Mouse (Mus musculus) liver, postnatal 0 days (tissue): ENCODE measurements around the gene Frmpd3. TPM values are rescaled to one million over a fixed set of nuclear protein-coding genes. Genes with fewer than 3 reads are reported as not detected.

Experiments used
- ATAC-seq: fragments of 200-750 bp; cut with Nextera tagmentation; 2 replicates; pipeline ENCODE4 v1.8.0; 2017; ENCODE audit warnings: mild to moderate bottlenecking, moderate library complexity
- DNase-seq: peaks from one replicate; pipeline ENCODE4 v3.0.0-alpha.2; 2016
- H3K27ac ChIP-seq: fragments of 300-500 bp; sonication (generic); 2 replicates; pipeline ENCODE4 v1.5.1; 2014; ENCODE audit warnings: antibody characterized with exemption, moderate library complexity, mild to moderate bottlenecking, low read depth
- H3K27me3 ChIP-seq: fragments of 300-500 bp; sonication (generic); 2 replicates; pipeline ENCODE4 v1.6.1; 2014; ENCODE audit warnings: low read length, control low read depth, mixed read lengths; ENCODE audit not compliant: insufficient read depth
- H3K36me3 ChIP-seq: fragments of 300-500 bp; sonication (generic); replicated peaks from 2 replicates; pipeline ENCODE4 v1.6.1; 2014; ENCODE audit warnings: mild to moderate bottlenecking, control low read depth, low read length, moderate library complexity, mixed read lengths; ENCODE audit not compliant: insufficient read depth
- H3K4me1 ChIP-seq: fragments of 300-500 bp; sonication (generic); 2 replicates; pipeline ENCODE4 v1.6.1; 2014; ENCODE audit warnings: antibody characterized with exemption, mild to moderate bottlenecking, control low read depth; ENCODE audit not compliant: insufficient read depth
- H3K4me2 ChIP-seq: fragments of 300-500 bp; sonication (generic); 2 replicates; pipeline ENCODE4 v1.6.1; 2014; ENCODE audit warnings: low read depth, mild to moderate bottlenecking, low read length, moderate library complexity, mixed read lengths
- H3K4me3 ChIP-seq: fragments of 300-500 bp; sonication (generic); 2 replicates; pipeline ENCODE4 v1.5.1; 2014; ENCODE audit warnings: low read depth, low read length
- H3K9ac ChIP-seq: fragments of 300-500 bp; sonication (generic); replicated peaks from 2 replicates; pipeline ENCODE4 v1.6.1; 2014; ENCODE audit warnings: mild to moderate bottlenecking, moderate library complexity
- H3K9me3 ChIP-seq: fragments of 300-500 bp; sonication (generic); 2 replicates; pipeline ENCODE4 v1.6.1; 2016; ENCODE audit warnings: mild to moderate bottlenecking, control low read depth, low read length, mixed read lengths
- CTCF ChIP-seq: sonication (generic); IDR thresholded peaks from 2 replicates; pipeline ENCODE4 v1.5.1; 2016; ENCODE audit warnings: antibody characterized with exemption, low read depth
- EP300 ChIP-seq: IDR thresholded peaks from 2 replicates; pipeline ENCODE4 v1.6.1; 2016; ENCODE audit warnings: antibody characterized with exemption, low read depth, mild to moderate bottlenecking
- WGBS: fragments of 180-500 bp; shearing (Covaris S2); extraction: QIAGEN DNeasy Blood & Tissue Kit; methylation state at CpG from one replicate; pipeline ENCODE4 v1.1.7; 2014; ENCODE audit not compliant: insufficient replicate concordance; 5-methylcytosine and 5-hydroxymethylcytosine counted together
- polyA plus RNA-seq: library from polyadenylated mRNA; unstranded; fragments of >200 nt; fragmentation: Nextera tagmentation; extraction: Ambion mirVana; gene quantifications from 2 replicates; pipeline ENCODE4 v1.2.1, GENCODE M21; 2015

Frmpd3 gene
- polyA plus RNA-seq, 1 experiment from 2014 or later, result not detected

DNA sequence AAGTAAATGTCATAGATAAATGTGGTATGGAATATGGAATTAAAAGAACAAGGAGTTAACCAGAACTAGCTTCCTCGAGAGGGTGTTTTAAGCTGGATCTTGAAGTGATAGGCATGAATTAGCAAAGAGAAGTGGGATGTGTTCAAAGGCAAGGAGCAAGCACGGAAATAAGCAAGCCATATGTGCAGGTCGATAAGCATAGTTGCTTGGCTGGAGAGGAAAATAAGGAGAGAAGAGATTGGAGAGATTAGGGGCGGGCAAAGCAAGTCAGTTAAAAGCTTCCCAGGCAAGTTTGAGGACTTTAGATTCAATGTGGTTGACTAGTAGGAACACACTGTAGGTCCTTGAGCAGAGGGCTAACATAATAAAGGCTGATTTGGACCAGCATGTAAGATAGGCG, 65.5 kb downstream of the Frmpd3 start:
- TF ChIP-seq EP300 (no peak), CTCF (no peak)
- Histone ChIP-seq H3K9ac (no peak overlapping the region), H3K27ac (no peak overlapping the region), H3K27me3 (no peaks in the 10 kb centered on the region; the same call in 1 of the 2 replicates), H3K36me3 (no peaks in the 10 kb centered on the region), H3K4me1 (no peaks in the 10 kb centered on the region), H3K9me3 (no peaks in the 10 kb centered on the region), H3K4me2 (no peak overlapping the region), H3K4me3 (no peak overlapping the region)
- DNase-seq (no peak), ATAC-seq (no peak)
- 66% methylated on average over 5 of the region's 5 CpGs for WGBS

DNA sequence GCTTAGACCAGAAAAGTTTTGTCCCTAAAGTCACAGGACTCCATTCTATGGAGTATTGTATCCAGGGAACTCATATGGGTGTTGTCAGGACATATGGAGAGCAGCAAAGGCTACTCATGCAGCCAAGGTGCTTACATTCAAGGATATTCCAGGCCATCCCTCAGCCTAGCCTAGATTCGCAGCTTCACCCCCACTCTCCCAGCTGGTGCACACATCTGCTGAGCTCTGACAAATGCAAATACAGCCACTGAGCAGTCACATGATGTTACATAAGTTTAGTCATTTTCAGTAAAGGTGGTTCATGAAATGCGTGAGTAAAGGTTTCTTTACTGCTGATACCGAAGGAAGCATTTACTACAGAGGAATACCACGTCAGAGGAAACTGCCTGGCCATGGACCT, 76.4 kb downstream of the Frmpd3 start:
- WGBS, result 71% methylated on average over 4 of the region's 4 CpGs
- Histone ChIP-seq H3K27me3 (peaks cover 3% of the 10 kb centered on the region; the same call in 1 of the 2 replicates), H3K36me3 (no peaks in the 10 kb centered on the region), H3K27ac (no peak overlapping the region), H3K4me3 (no peak overlapping the region), H3K9ac (no peak overlapping the region), H3K4me2 (no peak overlapping the region), H3K9me3 (no peaks in the 10 kb centered on the region), H3K4me1 (no peaks in the 10 kb centered on the region)
- ATAC-seq, result no peak
- TF ChIP-seq CTCF (no peak), EP300 (no peak)
- DNase-seq, result no peak

DNA sequence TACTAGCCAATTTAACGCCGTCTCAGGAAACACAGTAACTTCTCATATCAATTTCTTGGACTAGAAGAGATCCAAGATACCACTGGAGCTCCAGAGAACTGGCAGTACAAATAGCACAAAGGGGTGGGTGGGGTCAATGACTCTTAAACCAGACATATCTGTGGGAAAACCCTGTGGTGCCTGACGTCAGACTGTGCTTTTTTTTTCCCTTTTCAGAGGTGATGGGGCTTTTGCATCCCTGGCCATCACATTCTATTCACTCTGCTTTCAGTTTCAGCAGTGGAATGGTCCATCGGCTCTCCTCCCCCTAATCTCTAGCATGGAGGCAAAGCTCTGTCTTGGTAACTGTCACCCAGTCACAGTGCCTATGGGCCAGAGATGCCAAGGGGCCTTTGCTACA, 85.1 kb downstream of the Frmpd3 start:
- WGBS, result 70% methylated on average over 4 of the region's 4 CpGs
- Histone ChIP-seq H3K9me3 (no peaks in the 10 kb centered on the region), H3K27me3 (0 out of 2 replicates have a peak, but pooled peaks cover 3% of the 10 kb centered on the region), H3K4me1 (no peaks in the 10 kb centered on the region), H3K4me2 (no peak overlapping the region), H3K27ac (no peak overlapping the region), H3K9ac (no peak overlapping the region), H3K4me3 (no peak overlapping the region), H3K36me3 (no peaks in the 10 kb centered on the region)
- DNase-seq (no peak), ATAC-seq (no peak)
- TF ChIP-seq CTCF, result no peak
- no peak for TF ChIP-seq EP300

DNA sequence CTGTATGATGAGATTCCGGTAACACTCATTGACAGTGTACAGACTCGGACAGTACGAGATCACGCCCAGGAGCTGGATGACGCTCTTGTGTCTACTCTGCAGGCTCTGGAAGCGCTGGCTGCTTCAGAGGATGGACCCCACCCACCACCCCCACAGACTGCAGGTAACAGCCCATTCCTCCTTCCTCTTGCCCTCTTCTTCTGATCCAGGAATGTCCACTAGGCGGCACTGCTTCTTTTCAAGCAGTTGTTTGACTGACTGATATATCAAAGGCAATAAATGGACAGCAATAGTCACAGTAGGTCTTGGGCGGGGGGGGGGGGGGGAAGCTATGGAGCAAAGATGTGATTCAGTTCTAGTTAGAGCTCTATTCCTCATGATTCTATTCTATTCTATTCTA, 86.2 kb downstream of the Frmpd3 start:
- Histone ChIP-seq H3K4me2 (no peak overlapping the region), H3K4me1 (no peaks in the 10 kb centered on the region), H3K27me3 (0 out of 2 replicates have a peak, but pooled peaks cover 3% of the 10 kb centered on the region), H3K9ac (no peak overlapping the region), H3K27ac (no peak overlapping the region), H3K9me3 (no peaks in the 10 kb centered on the region), H3K36me3 (no peaks in the 10 kb centered on the region), H3K4me3 (no peak overlapping the region)
- peak; percentile 50 for TF ChIP-seq CTCF
- TF ChIP-seq EP300, result no peak
- 70% methylated on average over 8 of the region's 8 CpGs for WGBS
- DNase-seq (no peak), ATAC-seq (no peak)

DNA sequence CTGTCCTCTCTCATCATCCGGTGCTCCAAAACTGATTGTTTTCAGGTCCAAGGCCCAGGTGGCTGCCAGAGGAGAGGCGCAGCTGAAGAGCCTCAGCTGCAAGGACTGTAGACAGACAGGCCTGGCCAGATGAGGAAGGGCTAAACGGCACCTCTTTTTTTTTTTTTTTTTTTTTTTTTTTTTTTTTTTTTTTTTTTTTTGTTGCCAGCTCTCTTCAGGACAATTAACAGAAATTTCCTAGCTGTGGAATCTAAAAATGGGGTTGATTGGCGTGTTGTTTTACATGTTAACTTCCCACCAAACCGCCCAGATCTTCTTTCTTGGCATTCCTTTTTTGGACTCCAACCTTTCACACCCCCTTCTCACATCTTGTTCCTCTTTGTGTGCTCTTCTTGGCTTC, 87.9 kb downstream of the Frmpd3 start:
- no peaks in the 10 kb centered on the region for H3K9me3 ChIP-seq

DNA sequence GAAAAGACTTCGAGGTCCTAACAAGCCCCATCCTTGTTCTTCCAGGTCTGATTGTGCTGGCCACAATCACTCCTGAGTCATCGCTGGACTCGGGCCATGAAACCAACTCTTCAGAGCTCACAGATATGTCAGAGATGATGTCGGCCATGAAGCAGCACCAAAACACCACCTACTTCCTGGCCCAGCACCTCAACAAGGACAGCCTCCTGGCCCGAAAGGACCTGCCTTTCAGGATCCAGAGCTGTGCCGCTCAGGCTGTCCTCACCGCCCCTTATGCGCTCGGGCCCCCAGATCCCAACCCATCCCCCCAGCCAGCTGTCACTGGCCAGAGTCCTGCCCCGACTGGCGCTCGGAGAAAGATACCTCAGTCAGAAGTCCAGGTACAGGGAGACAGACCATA, 88.4 kb downstream of the Frmpd3 start:
- Histone ChIP-seq H3K27me3 (no peaks in the 10 kb centered on the region), H3K4me3 (no peak overlapping the region), H3K4me2 (no peak overlapping the region), H3K4me1 (no peaks in the 10 kb centered on the region), H3K9me3 (no peaks in the 10 kb centered on the region), H3K36me3 (no peaks in the 10 kb centered on the region), H3K27ac (no peak overlapping the region), H3K9ac (no peak overlapping the region)
- no peak for TF ChIP-seq CTCF
- no peak for TF ChIP-seq EP300
- DNase-seq (no peak), ATAC-seq (no peak)
- WGBS, result 76% methylated on average over 12 of the region's 12 CpGs

More for the DNA sequence above, 87.9 kb downstream of the Frmpd3 start:
- Histone ChIP-seq H3K4me2 (no peak overlapping the region), H3K4me1 (no peaks in the 10 kb centered on the region), H3K36me3 (no peaks in the 10 kb centered on the region), H3K27ac (no peak overlapping the region), H3K9ac (no peak overlapping the region), H3K27me3 (no peaks in the 10 kb centered on the region), H3K4me3 (no peak overlapping the region)
- no peak for TF ChIP-seq CTCF
- no peak for TF ChIP-seq EP300
- WGBS, result 61% methylated on average over 5 of the region's 5 CpGs
- ATAC-seq (peak; percentile 8; the same call in 1 of the 2 replicates), DNase-seq (no peak)

DNA sequence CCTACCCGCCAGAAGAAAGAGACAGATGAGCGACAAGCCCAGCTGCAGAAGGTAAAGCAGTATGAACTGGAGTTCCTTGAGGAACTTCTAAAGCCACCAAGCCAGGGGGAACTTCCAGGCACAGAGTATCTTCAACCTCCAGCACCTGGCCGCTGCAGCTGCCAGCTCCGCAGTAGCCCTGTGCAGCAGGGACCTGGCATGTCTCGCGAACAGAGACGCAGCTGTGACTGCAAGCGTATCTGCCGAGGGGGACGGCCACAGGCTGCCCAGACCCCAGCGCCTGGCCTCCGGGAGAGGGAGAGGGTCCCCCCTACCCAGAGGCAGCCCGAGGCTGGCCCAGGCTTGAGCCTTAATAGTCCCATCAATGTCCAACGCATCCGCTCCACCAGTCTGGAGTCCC, 89.9 kb downstream of the Frmpd3 start:
- 80% methylated on average over 15 of the region's 15 CpGs for WGBS
- ATAC-seq, result no peak
- no peak overlapping the region for H3K27ac ChIP-seq
- no peak for DNase-seq
- H3K36me3 ChIP-seq, result no peaks in the 10 kb centered on the region
- no peaks in the 10 kb centered on the region for H3K9me3 ChIP-seq
- no peak for TF ChIP-seq CTCF
- no peak for TF ChIP-seq EP300
- no peak overlapping the region for H3K4me3 ChIP-seq
- H3K27me3 ChIP-seq, result no peaks in the 10 kb centered on the region
- H3K4me1 ChIP-seq, result no peaks in the 10 kb centered on the region
- no peak overlapping the region for H3K4me2 ChIP-seq
- no peak overlapping the region for H3K9ac ChIP-seq
